ENCODE assay signal across 29 mouse cellular contexts in the genomic region with DNA sequence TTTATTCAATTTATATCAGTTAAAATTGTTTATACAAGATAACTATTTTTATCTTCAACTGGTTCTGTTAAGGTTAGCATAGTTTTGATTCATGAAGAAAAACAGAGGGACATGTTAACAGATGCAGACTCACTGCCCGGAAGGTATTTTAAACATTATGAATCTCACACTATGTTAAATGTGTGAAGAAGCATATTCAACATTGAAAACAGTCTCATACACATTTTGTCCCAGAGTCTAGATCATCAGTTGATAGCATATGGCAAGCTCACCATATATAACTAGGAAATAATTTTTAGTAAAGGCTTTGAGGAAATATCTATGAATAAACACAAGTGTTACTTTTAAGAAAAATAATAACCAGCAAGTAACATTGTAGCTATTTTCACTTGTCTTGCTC.
"Had no signal": no experiment of that assay in that cellular context is flagged by ENCODE, and none has a peak within 500 bp of the region (broad histone marks: within the 10 kb centered on the region; RNA-seq: fewer than 3 reads in every experiment).

No protein-coding gene starts in this region.

- H3K27ac ChIP-seq: limb, embryonic 10.5 days; limb, embryonic 12.5 days; limb, embryonic 13.5 days; limb, embryonic 15.5 days; liver, embryonic 12.5 days; liver, embryonic 13.5 days; liver, embryonic 14.5 days; liver, embryonic 15.5 days; lung, embryonic 15.5 days; macrophage; midbrain, embryonic 10.5 days; midbrain, embryonic 12.5 days; midbrain, embryonic 13.5 days; midbrain, embryonic 15.5 days; neural tube, embryonic 12.5 days had no signal

- ATAC-seq: liver, embryonic 12.5 days; liver, postnatal 0 days; lung, postnatal 0 days; midbrain, embryonic 13.5 days; midbrain, embryonic 15.5 days; midbrain, embryonic 16.5 days had no signal

- H3K4me3 ChIP-seq: limb, embryonic 10.5 days; limb, embryonic 12.5 days; limb, embryonic 13.5 days; limb, embryonic 15.5 days; liver, embryonic 12.5 days; liver, embryonic 13.5 days; liver, embryonic 15.5 days; lung, embryonic 15.5 days; midbrain, embryonic 10.5 days; midbrain, embryonic 12.5 days; midbrain, embryonic 13.5 days; midbrain, embryonic 15.5 days; myocyte; neural tube, embryonic 12.5 days had no signal

- DNase-seq: left cerebral cortex, postnatal 4 days; liver; liver, embryonic 13.5 days; liver, postnatal 0 days; lung, adult 18-20 months; lung, adult 2 months; lung, embryonic 14.5 days; lung, postnatal 10 days; lung, postnatal 14 days; lung, postnatal 36 days; lung, postnatal 4 days; midbrain, embryonic 14.5 days had no signal
